Mouse (Mus musculus): ENCODE results near the gene Wipf2.

DNA sequence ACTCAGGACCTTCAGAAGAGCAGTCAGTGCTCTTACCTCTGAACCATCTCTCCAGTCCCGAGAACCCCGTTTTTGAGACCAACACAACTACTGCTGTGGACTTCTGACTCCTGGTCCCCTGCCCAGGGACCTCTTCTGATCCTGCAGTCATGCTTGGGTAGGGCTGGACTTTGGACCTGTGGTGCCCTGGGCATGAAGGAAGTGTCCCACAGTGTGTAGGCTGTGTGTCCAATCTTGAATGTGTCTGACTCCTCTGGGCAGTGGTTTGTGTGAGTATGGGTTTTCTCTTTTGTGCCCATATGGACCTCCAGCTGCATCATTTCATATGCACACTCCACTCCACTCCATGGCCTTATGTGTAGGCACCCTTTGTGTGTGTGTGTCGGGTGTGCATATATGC lies 71.7 kb downstream of the Wipf2 start:
- TF ChIP-seq CTCF (IDR thresholded peaks at IDR 0.05; ENCODE audit: insufficient read depth, low read length) (no peak), POLR2A (IDR thresholded peaks at IDR 0.05; ENCODE audit: borderline replicate concordance, extremely low read depth, low read depth, low read length) (no peak)
